Mouse (Mus musculus) midbrain, embryonic 16.5 days (tissue): ENCODE measurements around the gene Lrp6. TPM values are rescaled to one million over a fixed set of nuclear protein-coding genes. Genes with fewer than 3 reads are reported as not detected.

ENCODE experiments used
- ATAC-seq: fragments of 200-750 bp; cut with Nextera tagmentation; 2 replicates; pipeline ENCODE4 v1.8.0; 2017; ENCODE audit warnings: moderate TSS enrichment
- H3K27ac ChIP-seq: fragments of 300-500 bp; sonication (generic); 2 replicates; pipeline ENCODE4 v1.5.1; 2014; ENCODE audit warnings: mild to moderate bottlenecking, low read length, mixed read lengths
- H3K27me3 ChIP-seq: fragments of 300-500 bp; sonication (generic); 2 replicates; pipeline ENCODE4 v1.6.1; 2014; ENCODE audit warnings: low read depth, low read length, mixed read lengths; ENCODE audit not compliant: control insufficient read depth, insufficient read depth
- H3K36me3 ChIP-seq: fragments of 300-500 bp; sonication (generic); 2 replicates; pipeline ENCODE4 v1.6.1; 2014; ENCODE audit warnings: mild to moderate bottlenecking, low read length, moderate library complexity, mixed read lengths; ENCODE audit not compliant: control insufficient read depth, insufficient read depth
- H3K4me1 ChIP-seq: fragments of 300-500 bp; sonication (generic); 2 replicates; pipeline ENCODE4 v1.6.1; 2014; ENCODE audit warnings: mild to moderate bottlenecking, low read length, mixed read lengths; ENCODE audit not compliant: control insufficient read depth, insufficient read depth
- H3K4me2 ChIP-seq: fragments of 300-500 bp; sonication (generic); 2 replicates; pipeline ENCODE4 v1.6.1; 2014; ENCODE audit warnings: mild to moderate bottlenecking, low read length, mixed read lengths
- H3K4me3 ChIP-seq: fragments of 300-500 bp; sonication (generic); 2 replicates; pipeline ENCODE4 v1.5.1; 2014; ENCODE audit warnings: low read depth, mild to moderate bottlenecking, low read length, moderate library complexity, mixed read lengths
- H3K9ac ChIP-seq: fragments of 300-500 bp; sonication (generic); 2 replicates; pipeline ENCODE4 v1.6.1; 2014; ENCODE audit warnings: low read depth, low read length, mixed read lengths
- H3K9me3 ChIP-seq: fragments of 300-500 bp; sonication (generic); replicated peaks from 2 replicates; pipeline ENCODE4 v1.6.1; 2014; ENCODE audit warnings: mild to moderate bottlenecking, low read length, mixed read lengths; ENCODE audit not compliant: control insufficient read depth, poor library complexity, severe bottlenecking
- WGBS: fragments of 180-500 bp; shearing (Covaris S2); extraction: QIAGEN DNeasy Blood & Tissue Kit; methylation state at CpG from one replicate; pipeline ENCODE4 v1.1.7; 2014; 5-methylcytosine and 5-hydroxymethylcytosine counted together
- polyA plus RNA-seq: library from polyadenylated mRNA; unstranded; fragments of >200 nt; fragmentation: Nextera tagmentation; extraction: Ambion mirVana; gene quantifications from 2 replicates; pipeline ENCODE4 v1.2.1, GENCODE M21; 2015

Gene Lrp6
- polyA plus RNA-seq, 1 experiment from 2014 or later: 14.4 TPM

- peak; percentile 94 for ATAC-seq
Measured at GRCm38 (mm10) chr6:134500381-134501162, 66.2 kb downstream of the Lrp6 start.

GRCm38 (mm10) chr6:134499089-134499488, 67.7 kb downstream of the Lrp6 start:
- 83% methylated on average over 2 of the region's 2 CpGs for WGBS
- no peak overlapping the region for H3K4me3 ChIP-seq
- no peak for ATAC-seq
- no peak overlapping the region for H3K27ac ChIP-seq
- no peak overlapping the region for H3K4me2 ChIP-seq
- H3K9me3 ChIP-seq: no peaks in the 10 kb centered on the region
- no peaks in the 10 kb centered on the region for H3K27me3 ChIP-seq
- H3K36me3 ChIP-seq: no peaks in the 10 kb centered on the region
- H3K4me1 ChIP-seq: peaks cover 19% of the 10 kb centered on the region
- H3K9ac ChIP-seq: no peak overlapping the region

More at GRCm38 (mm10) chr6:134500381-134501162, 66.2 kb downstream of the Lrp6 start:
- Histone ChIP-seq H3K9me3 (no peaks in the 10 kb centered on the region), H3K4me1 (peaks cover 9% of the 10 kb centered on the region), H3K27me3 (no peaks in the 10 kb centered on the region), H3K27ac (peak overlapping the region; percentile 54; the same call in 1 of the 2 replicates), H3K36me3 (peaks cover 2% of the 10 kb centered on the region), H3K4me3 (no peak overlapping the region), H3K9ac (no peak overlapping the region), H3K4me2 (peak overlapping the region; percentile 21; the same call in 1 of the 2 replicates)
- whole genome bisulfite sequencing: 37% methylated on average over 10 of the region's 10 CpGs

DNA sequence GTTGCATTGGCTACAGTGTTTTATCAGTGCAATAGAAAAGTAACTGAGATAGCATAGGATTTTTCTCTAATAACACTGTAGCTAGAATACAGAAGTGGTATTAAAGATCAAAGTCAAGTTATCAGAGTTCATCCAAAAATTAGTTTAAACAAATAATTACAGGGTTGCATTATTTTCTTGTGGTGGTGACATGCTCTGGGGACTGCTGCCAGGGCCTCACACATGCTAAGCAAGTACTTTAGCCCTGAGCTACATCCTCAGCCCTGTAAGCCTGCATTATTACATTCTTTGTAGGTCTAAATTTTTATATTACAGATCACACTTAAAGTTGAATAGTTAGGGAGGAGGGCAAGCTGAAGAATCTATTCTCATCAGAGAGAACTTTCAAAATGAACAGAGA, 68.2 kb downstream of the Lrp6 start:
- Histone ChIP-seq H3K4me3 (no peak overlapping the region), H3K27ac (no peak overlapping the region), H3K27me3 (no peaks in the 10 kb centered on the region), H3K4me1 (peaks cover 21% of the 10 kb centered on the region), H3K36me3 (no peaks in the 10 kb centered on the region), H3K9me3 (no peaks in the 10 kb centered on the region), H3K9ac (no peak overlapping the region), H3K4me2 (no peak overlapping the region)
- no peak for ATAC-seq

DNA sequence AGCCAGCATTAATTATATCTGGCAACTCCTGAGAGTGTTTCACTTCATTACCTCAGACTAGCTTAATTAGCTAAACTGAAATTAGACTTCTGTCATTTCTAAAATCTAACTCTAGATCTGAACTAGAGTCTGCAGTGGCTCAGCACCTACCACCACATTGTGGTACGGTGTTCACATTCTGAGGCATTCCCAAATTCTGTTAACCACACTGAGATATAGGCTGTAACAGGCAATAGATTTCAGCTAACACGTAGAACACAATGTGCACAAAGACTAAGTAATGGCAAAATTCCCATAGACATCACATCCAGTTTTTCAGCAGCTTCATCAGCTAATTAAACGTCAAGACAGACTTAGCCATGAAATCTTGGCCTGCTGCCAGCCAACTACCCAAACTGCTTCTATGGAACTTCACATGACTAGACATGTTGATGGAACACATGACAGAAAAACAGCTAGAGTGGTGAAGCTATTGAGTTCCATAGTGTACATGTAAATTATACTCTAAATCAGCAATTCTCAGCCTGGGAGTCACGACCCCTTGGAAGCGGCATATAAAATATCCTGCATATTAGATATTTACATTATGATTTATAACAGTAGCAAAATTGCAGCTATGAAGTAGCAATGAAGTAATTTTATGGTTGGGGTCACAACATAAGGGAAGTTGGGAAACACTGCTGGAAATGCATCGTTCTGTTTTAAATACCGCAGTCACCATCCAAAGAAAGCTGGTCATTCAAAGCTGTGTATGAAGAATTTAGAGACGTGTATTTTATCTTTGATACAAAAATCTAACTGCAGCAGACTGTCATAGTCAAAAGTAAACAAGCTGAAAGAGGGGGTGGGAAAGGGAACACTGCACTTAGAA, 71.7 kb downstream of the Lrp6 start:
- H3K9me3 ChIP-seq: no peaks in the 10 kb centered on the region
- no peak overlapping the region for H3K4me2 ChIP-seq
- no peak overlapping the region for H3K27ac ChIP-seq
- H3K4me3 ChIP-seq: no peak overlapping the region
- peaks cover 12% of the 10 kb centered on the region for H3K4me1 ChIP-seq
- 76% methylated on average over 8 of the region's 8 CpGs for WGBS
- H3K9ac ChIP-seq: no peak overlapping the region
- no peaks in the 10 kb centered on the region for H3K27me3 ChIP-seq
- no peak for ATAC-seq
- H3K36me3 ChIP-seq: no peaks in the 10 kb centered on the region

GRCm38 (mm10) chr6:134489637-134490036, 77.1 kb downstream of the Lrp6 start:
- H3K4me1 ChIP-seq: peaks cover 7% of the 10 kb centered on the region
- no peaks in the 10 kb centered on the region for H3K9me3 ChIP-seq
- 91% methylated on average over 9 of the region's 9 CpGs for WGBS
- no peak overlapping the region for H3K27ac ChIP-seq
- H3K36me3 ChIP-seq: 0 out of 2 replicates have a peak, but pooled peaks cover 2% of the 10 kb centered on the region
- no peak for ATAC-seq
- no peak overlapping the region for H3K4me3 ChIP-seq
- H3K4me2 ChIP-seq: no peak overlapping the region
- no peaks in the 10 kb centered on the region for H3K27me3 ChIP-seq
- H3K9ac ChIP-seq: no peak overlapping the region

- Histone ChIP-seq H3K27me3 (no peaks in the 10 kb centered on the region), H3K36me3 (0 out of 2 replicates have a peak, but pooled peaks cover 3% of the 10 kb centered on the region), H3K9ac (no peak overlapping the region), H3K27ac (no peak overlapping the region), H3K4me1 (peaks cover 2% of the 10 kb centered on the region; the same call in 1 of the 2 replicates), H3K4me2 (no peak overlapping the region), H3K9me3 (no peaks in the 10 kb centered on the region), H3K4me3 (no peak overlapping the region)
- WGBS: 93% methylated on average over 4 of the region's 4 CpGs
- ATAC-seq: no peak
Measured at GRCm38 (mm10) chr6:134489130-134489529, 77.6 kb downstream of the Lrp6 start.

GRCm38 (mm10) chr6:134486318-134486717, 80.4 kb downstream of the Lrp6 start:
- no peak overlapping the region for H3K27ac ChIP-seq
- no peak overlapping the region for H3K4me3 ChIP-seq
- H3K9ac ChIP-seq: no peak overlapping the region
- peaks cover 5% of the 10 kb centered on the region; the same call in 1 of the 2 replicates for H3K36me3 ChIP-seq
- H3K27me3 ChIP-seq: no peaks in the 10 kb centered on the region
- H3K4me2 ChIP-seq: no peak overlapping the region
- no peaks in the 10 kb centered on the region for H3K9me3 ChIP-seq
- ATAC-seq: no peak
- WGBS: 94% methylated on average over 9 of the region's 9 CpGs
- no peaks in the 10 kb centered on the region for H3K4me1 ChIP-seq

DNA sequence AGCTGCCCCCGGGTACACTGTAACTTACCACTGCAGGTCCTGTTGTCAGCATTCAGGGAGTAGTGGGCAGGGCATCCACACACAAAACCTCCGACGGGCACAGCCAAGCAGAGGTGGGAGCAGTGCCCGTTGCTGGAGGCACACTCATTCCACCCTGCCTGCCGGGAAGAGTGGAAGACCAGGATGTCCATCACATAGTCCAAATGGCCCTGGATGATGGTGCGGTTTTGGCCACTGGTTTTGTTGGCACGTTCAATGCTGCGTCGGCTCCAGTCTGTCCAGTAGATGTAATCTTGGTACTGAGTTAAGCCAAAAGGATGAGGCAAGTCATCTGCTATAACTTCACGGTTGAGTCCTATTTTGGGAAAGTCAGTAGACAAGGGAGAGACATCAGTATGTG, 87.3 kb downstream of the Lrp6 start:
- no peaks in the 10 kb centered on the region for H3K4me1 ChIP-seq
- ATAC-seq: no peak
- 97% methylated on average over 10 of the region's 10 CpGs for WGBS
- no peak overlapping the region for H3K9ac ChIP-seq
- H3K4me2 ChIP-seq: no peak overlapping the region
- no peaks in the 10 kb centered on the region for H3K27me3 ChIP-seq
- H3K36me3 ChIP-seq: peaks cover 12% of the 10 kb centered on the region
- no peak overlapping the region for H3K27ac ChIP-seq
- no peaks in the 10 kb centered on the region for H3K9me3 ChIP-seq
- no peak overlapping the region for H3K4me3 ChIP-seq

GRCm38 (mm10) chr6:134473143-134473561, 93.6 kb downstream of the Lrp6 start:
- Histone ChIP-seq H3K9ac (no peak overlapping the region), H3K9me3 (no peaks in the 10 kb centered on the region), H3K4me1 (no peaks in the 10 kb centered on the region), H3K27me3 (no peaks in the 10 kb centered on the region), H3K4me3 (no peak overlapping the region), H3K36me3 (peaks cover 6% of the 10 kb centered on the region), H3K27ac (no peak overlapping the region), H3K4me2 (no peak overlapping the region)
- no peak for ATAC-seq
- WGBS: 91% methylated on average over 7 of the region's 7 CpGs
